Mouse (Mus musculus) bone marrow, adult 2 months (tissue): ENCODE data around the gene Meis3. TPM values are rescaled to one million over a fixed set of nuclear protein-coding genes. Genes with fewer than 3 reads are reported as not detected.

Source experiments
- H3K27ac ChIP-seq: fragments of 200-500 bp; 2 replicates; pipeline ENCODE4 v1.5.1; 2012; ENCODE audit warnings: low read depth, mild to moderate bottlenecking, control low read depth, inconsistent platforms, low read length; ENCODE audit not compliant: control insufficient read depth, poor library complexity, insufficient read depth
- H3K4me1 ChIP-seq: fragments of 200-500 bp; 2 replicates; pipeline ENCODE4 v1.6.1; 2011; ENCODE audit warnings: low read length; ENCODE audit not compliant: control insufficient read depth, insufficient read depth
- H3K4me3 ChIP-seq: fragments of 200-500 bp; replicated peaks from 2 replicates; pipeline ENCODE3; 2011; ENCODE audit warnings: mild to moderate bottlenecking, low read depth, low read length, control low read depth; ENCODE audit not compliant: control insufficient read depth
- CTCF ChIP-seq: fragments of 200-500 bp; IDR thresholded peaks from 2 replicates; pipeline ENCODE4 v1.5.1; 2011; ENCODE audit warnings: low read length, control low read depth; ENCODE audit not compliant: control insufficient read depth, insufficient read depth
- POLR2A ChIP-seq: fragments of 200-500 bp; IDR thresholded peaks from 2 replicates; pipeline ENCODE4 v1.6.1; 2011; ENCODE audit warnings: low read depth, mild to moderate bottlenecking, control low read depth, low read length, borderline replicate concordance; ENCODE audit not compliant: control insufficient read depth
- WGBS: fragments of 180-500 bp; shearing (Covaris S2); methylation state at CpG from one replicate; pipeline ENCODE4 v1.1.7; 2018; 5-methylcytosine and 5-hydroxymethylcytosine counted together
- polyA plus RNA-seq: library from polyadenylated mRNA; stranded (reverse); fragments of >200 nt; gene quantifications from 2 replicates; pipeline ENCODE4 v1.2.4, GENCODE M21; 2011; ENCODE audit warnings: low replicate concordance; ENCODE audit not compliant: missing spikeins, insufficient read depth, insufficient read length

Meis3 gene
- polyA plus RNA-seq, 1 experiment = 7.8 TPM

- no peak for TF ChIP-seq POLR2A
- TF ChIP-seq CTCF = no peak
- 51% methylated on average over 9 of the region's 9 CpGs for WGBS
- Histone ChIP-seq H3K4me3 (no peak overlapping the region), H3K4me1 (no peaks in the 10 kb centered on the region), H3K27ac (no peak overlapping the region)
Measured at GRCm38 (mm10) chr7:16155132-16155872, 19.6 kb upstream of the Meis3 start.

GRCm38 (mm10) chr7:16156105-16156714, 18.7 kb upstream of the Meis3 start:
- Histone ChIP-seq H3K4me3 (no peak overlapping the region), H3K4me1 (no peaks in the 10 kb centered on the region), H3K27ac (no peak overlapping the region)
- TF ChIP-seq CTCF (no peak), POLR2A (no peak)
- 37% methylated on average over 8 of the region's 8 CpGs for WGBS

GRCm38 (mm10) chr7:16158735-16159134, 16.2 kb upstream of the Meis3 start:
- TF ChIP-seq CTCF = no peak
- TF ChIP-seq POLR2A = no peak
- WGBS = 11% methylated on average over 39 of the region's 39 CpGs
- Histone ChIP-seq H3K4me1 (no peaks in the 10 kb centered on the region), H3K27ac (no peak overlapping the region), H3K4me3 (no peak overlapping the region)

DNA sequence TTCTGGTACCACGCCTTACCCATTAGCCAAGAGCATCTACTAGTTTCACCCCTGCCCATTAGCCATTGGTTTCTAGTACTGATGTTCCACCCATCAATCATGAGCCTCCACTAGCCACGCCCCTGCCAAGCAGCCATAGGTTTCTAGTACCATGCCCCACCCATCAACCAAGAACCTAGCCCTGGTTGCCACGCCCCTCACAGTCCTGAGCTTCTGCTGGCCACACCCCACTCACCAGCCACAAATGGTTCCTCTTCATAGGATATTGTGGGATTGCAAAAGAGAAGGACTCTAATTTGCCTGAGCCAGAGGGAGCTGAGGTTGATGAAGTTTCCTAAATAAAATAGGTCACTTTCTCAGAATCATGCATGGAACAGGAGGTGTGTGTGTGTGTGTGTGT, 14.2 kb upstream of the Meis3 start:
- Histone ChIP-seq H3K4me3 (no peak overlapping the region), H3K27ac (no peak overlapping the region), H3K4me1 (no peaks in the 10 kb centered on the region)
- 47% methylated on average over 3 of the region's 3 CpGs for WGBS
- TF ChIP-seq CTCF (no peak), POLR2A (no peak)

DNA sequence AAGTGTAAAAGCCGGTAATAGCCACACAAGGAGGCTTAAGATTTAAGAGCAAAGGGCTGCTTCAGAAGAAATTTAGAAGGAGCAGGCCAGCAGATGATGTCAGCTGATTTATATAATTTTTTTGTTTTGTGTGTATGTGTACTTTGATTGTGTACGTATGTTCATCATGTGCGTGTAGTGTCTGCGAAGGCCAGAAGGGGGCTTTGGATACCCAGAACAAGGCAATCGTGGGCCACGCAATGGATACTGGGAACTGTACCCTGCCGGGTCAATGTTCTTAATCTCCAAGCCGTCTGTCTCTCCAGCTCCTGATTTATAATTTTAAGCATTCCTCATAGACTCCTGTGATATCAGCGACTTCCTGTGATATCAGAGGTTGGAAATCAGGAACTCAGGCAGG, 13.6 kb upstream of the Meis3 start:
- TF ChIP-seq CTCF = no peak
- no peak for TF ChIP-seq POLR2A
- no peak overlapping the region for H3K27ac ChIP-seq
- 87% methylated on average over 9 of the region's 9 CpGs for whole genome bisulfite sequencing
- no peak overlapping the region for H3K4me3 ChIP-seq
- no peaks in the 10 kb centered on the region for H3K4me1 ChIP-seq

DNA sequence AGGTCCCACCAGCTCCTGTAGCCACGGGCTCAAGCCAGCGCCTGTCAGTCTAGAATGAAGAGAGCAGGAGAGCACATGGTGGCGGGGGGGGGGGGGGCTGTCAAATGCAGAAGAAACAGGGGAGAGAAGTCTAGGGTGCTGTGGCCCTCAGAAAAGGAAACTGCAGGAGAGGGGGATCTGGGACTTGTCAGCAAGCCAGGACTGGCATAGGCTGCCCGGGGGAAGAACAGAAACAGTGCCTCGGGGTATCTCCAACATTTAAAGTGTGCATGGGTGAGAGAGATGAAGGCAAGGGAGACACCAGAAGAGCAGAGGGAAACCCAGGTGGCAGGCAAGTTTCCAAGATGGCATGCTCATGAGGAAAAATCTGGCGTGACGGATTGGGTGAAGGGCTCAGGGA, 12.9 kb upstream of the Meis3 start:
- no peak overlapping the region for H3K4me3 ChIP-seq
- 68% methylated on average over 7 of the region's 7 CpGs for WGBS
- TF ChIP-seq CTCF = no peak
- no peak for TF ChIP-seq POLR2A

DNA sequence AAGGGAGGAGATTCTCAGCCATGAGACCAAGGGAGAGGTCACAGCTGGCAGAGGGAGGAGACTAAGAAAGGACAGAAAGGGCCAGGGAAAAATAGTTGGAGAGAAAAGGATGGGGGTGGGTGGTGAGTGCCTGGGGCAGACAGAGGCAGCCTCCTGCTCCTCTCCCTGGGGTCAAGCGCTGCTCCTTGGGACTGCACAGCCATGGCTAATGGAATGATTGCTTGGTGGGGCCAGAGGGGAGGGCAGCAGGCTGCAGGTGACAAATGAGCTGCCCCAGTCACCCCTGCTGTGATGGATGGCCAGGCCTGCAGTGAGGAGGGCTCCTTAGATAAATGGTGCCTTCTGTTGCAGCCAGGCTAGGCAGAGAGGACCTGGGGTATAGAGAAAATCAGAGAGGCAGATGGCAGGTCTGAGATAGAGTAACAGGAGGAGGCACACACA, 2.7 kb upstream of the Meis3 start:
- Histone ChIP-seq H3K4me3 (no peak overlapping the region), H3K27ac (no peak overlapping the region), H3K4me1 (no peaks in the 10 kb centered on the region)
- no peak for TF ChIP-seq CTCF
- WGBS = 30% methylated on average over 1 of the region's 1 CpGs

More for the DNA sequence above, 12.9 kb upstream of the Meis3 start:
- H3K27ac ChIP-seq = no peak overlapping the region
- no peaks in the 10 kb centered on the region for H3K4me1 ChIP-seq

DNA sequence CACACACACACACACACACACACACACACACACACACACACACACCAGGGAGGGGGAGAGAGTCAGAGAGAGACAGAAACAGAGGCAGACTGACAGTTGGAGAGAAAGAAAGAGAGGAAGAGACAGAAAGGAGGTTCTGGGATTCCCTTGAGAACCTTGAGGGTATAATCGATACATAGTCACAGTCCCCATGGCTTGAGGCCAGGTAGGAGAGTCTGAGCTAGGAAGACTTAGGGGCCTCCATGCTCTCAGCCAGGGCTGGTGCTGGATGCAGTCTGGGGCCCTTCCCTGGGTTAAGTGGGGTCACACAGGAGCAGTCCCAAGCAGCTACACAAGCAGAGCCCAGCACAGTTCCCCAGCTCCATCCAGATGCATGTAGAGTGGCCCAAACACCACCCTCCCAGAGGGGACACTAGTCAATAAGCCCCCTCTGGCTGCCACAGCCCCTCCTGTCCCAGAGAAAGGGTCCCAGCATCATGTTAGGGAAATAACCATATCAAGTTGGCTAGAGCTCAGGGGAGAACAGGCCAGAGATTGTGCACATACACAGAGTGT, 2.2 kb upstream of the Meis3 start:
- no peak overlapping the region for H3K27ac ChIP-seq
- WGBS = 12% methylated on average over 1 of the region's 1 CpGs
- TF ChIP-seq CTCF = no peak
- no peak for TF ChIP-seq POLR2A
- H3K4me1 ChIP-seq = no peaks in the 10 kb centered on the region
- H3K4me3 ChIP-seq = no peak overlapping the region
